In genomic region chr9:67020063-67020462, GRCm38 (mm10) we compare ENCODE assay signal across 11 mouse cellular contexts. TPM values are rescaled to one million over a fixed set of nuclear protein-coding genes. Genes with fewer than 3 reads are reported as not detected.
DNase-seq lines count a peak whose midpoint lies in the region; ATAC-seq and TF ChIP-seq lines count a peak whose summit lies in the region.
"Had no signal": no experiment of that assay in that cellular context is flagged by ENCODE, and none has a peak within 500 bp of the region (broad histone marks: within the 10 kb centered on the region; RNA-seq: fewer than 3 reads in every experiment).

No protein-coding gene starts in this region.

- no peaks in the 10 kb centered on the region for H3K9me3 ChIP-seq in liver, embryonic 14.5 days (ENCODE audit: control insufficient read depth, low read length)
- H3K9me3 ChIP-seq: embryonic facial prominence, embryonic 15.5 days had no signal

- H3K36me3 ChIP-seq in liver, embryonic 14.5 days (replicated peaks; ENCODE audit: control insufficient read depth, insufficient read depth, low read depth), result peaks cover 39% of the 10 kb centered on the region

- TF ChIP-seq EP300 in liver, embryonic 14.5 days (IDR thresholded peaks at IDR 0.05; ENCODE audit: low read depth), result peak; percentile 46; the same call in 1 of the 2 replicates

- H3K4me2 ChIP-seq in liver, embryonic 14.5 days (ENCODE audit: low read depth), result no peak overlapping the region
- H3K4me2 ChIP-seq: embryonic facial prominence, embryonic 15.5 days had no signal

- ATAC-seq in erythroblast, adult 5-6 weeks (replicated peaks; ENCODE audit: low FRiP score, poor library complexity, severe bottlenecking), result peak; percentile 32; the same call in 1 of the 2 replicates
- ATAC-seq in liver, embryonic 14.5 days (ENCODE audit: insufficient read depth), result peak; percentile 53

- H3K4me1 ChIP-seq in liver, embryonic 14.5 days (replicated peaks; ENCODE audit: control insufficient read depth in 2 of 2, insufficient read depth in 2 of 2, low read length in 1 of 2), result peaks cover 41 to 53% of the 10 kb centered on the region in 2 experiments

- no peak overlapping the region for H3K9ac ChIP-seq in liver, embryonic 14.5 days (replicated peaks)
- H3K9ac ChIP-seq: embryonic facial prominence, embryonic 15.5 days had no signal

- H3K27ac ChIP-seq in liver, embryonic 14.5 days, result peak overlapping the region; percentile 66
- H3K27ac ChIP-seq: embryonic facial prominence, embryonic 15.5 days; kidney, postnatal 0 days had no signal

- no peak for TF ChIP-seq CTCF in liver, embryonic 14.5 days (IDR thresholded peaks at IDR 0.05; ENCODE audit: low read depth)

- H3K4me3 ChIP-seq in liver, embryonic 14.5 days (ENCODE audit: insufficient read depth in 1 of 2, low read depth in 2 of 2, low read length in 2 of 2), result no peak overlapping the region
- H3K4me3 ChIP-seq: embryonic facial prominence, embryonic 15.5 days had no signal

- H3K27me3 ChIP-seq in liver, embryonic 14.5 days (ENCODE audit: control insufficient read depth, insufficient read depth, low read length), result no peaks in the 10 kb centered on the region
- H3K27me3 ChIP-seq: embryonic facial prominence, embryonic 15.5 days had no signal

- WGBS in liver, embryonic 14.5 days (ENCODE audit: insufficient replicate concordance), result 7% methylated on average over 2 of the region's 2 CpGs

- DNase-seq in 3134 (ENCODE audit: extremely low read depth, insufficient read length, low spot score) (peak; percentile 58), 416B (ENCODE audit: low read depth) (peak; percentile 97)
- peak; percentile 57 to 63 (median 61) for DNase-seq in liver, embryonic 14.5 days (ENCODE audit: low read depth in 3 of 3, low spot score in 3 of 3)
- DNase-seq in T-cell, adult 2 months (ENCODE audit: low spot score), result no peak
- DNase-seq in right cerebral cortex, postnatal 14 days, result no peak
- DNase-seq in gastrocnemius, postnatal 25 days, result no peak
- DNase-seq: cerebellum, adult 11 months; gastrocnemius, postnatal 10 days had no signal

RNA-seq across cellular contexts. Expression of gene Tpm1, which starts 29.1 kb away (rescaled TPM):
- total RNA-seq in erythroblast, adult 5-6 weeks (2015; ENCODE audit: low replicate concordance), result 213 and 329 TPM in 2 replicates
- total RNA-seq in erythroblast, adult 5-6 weeks (2017; ENCODE audit: low replicate concordance), result 393 and 461 TPM in 2 replicates
- polyA plus RNA-seq in liver, embryonic 14.5 days (2012; rRNA removed), result 49.2 and 87.4 TPM in 2 replicates
- polyA plus RNA-seq in liver, embryonic 14.5 days (2014; fragmentation: Nextera tagmentation; extraction: Ambion mirVana), result 113 and 116 TPM in 2 replicates
- total RNA-seq in gastrocnemius, postnatal 25 days (2021), result over 10,000 TPM; 20,359 to 26,033 TPM

RNA-seq across cellular contexts. Expression of gene Lactb, which starts 44.8 kb away (rescaled TPM):
- total RNA-seq in erythroblast, adult 5-6 weeks (2015; ENCODE audit: low replicate concordance), result 0.96 and 12.1 TPM in 2 replicates
- total RNA-seq in erythroblast, adult 5-6 weeks (2017; ENCODE audit: low replicate concordance), result 3.2 and 7.2 TPM in 2 replicates
- polyA plus RNA-seq in liver, embryonic 14.5 days (2012; rRNA removed), result 3.8 and 5.6 TPM in 2 replicates
- 6.8 and 7.7 TPM in 2 replicates for polyA plus RNA-seq in liver, embryonic 14.5 days (2014; fragmentation: Nextera tagmentation; extraction: Ambion mirVana)
- 10 to 100 TPM; 17.8 to 19.5 TPM for total RNA-seq in gastrocnemius, postnatal 25 days (2021)

Comparison
In these comparisons a context has a peak if more than half of its experiments do, and no peak if none do; other contexts are left out.
1. DNase-seq: peak in 3134 (single experiment), 416B (single experiment) and liver, embryonic 14.5 days (3 of 3); none in T-cell, adult 2 months (single experiment), right cerebral cortex, postnatal 14 days (single experiment) and gastrocnemius, postnatal 25 days (single experiment).
2. RNA of gene Tpm1, which starts 29.1 kb away (total RNA-seq): 20,359 to 26,033 TPM in gastrocnemius, postnatal 25 days; 213 to 461 TPM in erythroblast, adult 5-6 weeks; every median in the first group is over 10 times any median in the second.